Comparison of ENCODE assay signal across 1 mouse cellular context in genomic region chr11:102433866-102434265, GRCm38 (mm10).
TF ChIP-seq lines count a peak whose summit lies in the region.

No protein-coding gene starts in this region.

TF ChIP-seq in CH12.LX, 34 proteins besides CTCF, POLR2A, EP300 and RAD21:
- TF ChIP-seq MYC (IDR thresholded peaks at IDR 0.05; ENCODE audit: low read depth, low read length): 0 out of 2 replicates have a peak, but pooled peaks have one; percentile 5
- TF ChIP-seq MEF2A (IDR thresholded peaks at IDR 0.05; ENCODE audit: borderline replicate concordance, low read depth, low read length): no peak
